Comparison of ENCODE assay signal across 14 mouse cellular contexts in the genomic region with DNA sequence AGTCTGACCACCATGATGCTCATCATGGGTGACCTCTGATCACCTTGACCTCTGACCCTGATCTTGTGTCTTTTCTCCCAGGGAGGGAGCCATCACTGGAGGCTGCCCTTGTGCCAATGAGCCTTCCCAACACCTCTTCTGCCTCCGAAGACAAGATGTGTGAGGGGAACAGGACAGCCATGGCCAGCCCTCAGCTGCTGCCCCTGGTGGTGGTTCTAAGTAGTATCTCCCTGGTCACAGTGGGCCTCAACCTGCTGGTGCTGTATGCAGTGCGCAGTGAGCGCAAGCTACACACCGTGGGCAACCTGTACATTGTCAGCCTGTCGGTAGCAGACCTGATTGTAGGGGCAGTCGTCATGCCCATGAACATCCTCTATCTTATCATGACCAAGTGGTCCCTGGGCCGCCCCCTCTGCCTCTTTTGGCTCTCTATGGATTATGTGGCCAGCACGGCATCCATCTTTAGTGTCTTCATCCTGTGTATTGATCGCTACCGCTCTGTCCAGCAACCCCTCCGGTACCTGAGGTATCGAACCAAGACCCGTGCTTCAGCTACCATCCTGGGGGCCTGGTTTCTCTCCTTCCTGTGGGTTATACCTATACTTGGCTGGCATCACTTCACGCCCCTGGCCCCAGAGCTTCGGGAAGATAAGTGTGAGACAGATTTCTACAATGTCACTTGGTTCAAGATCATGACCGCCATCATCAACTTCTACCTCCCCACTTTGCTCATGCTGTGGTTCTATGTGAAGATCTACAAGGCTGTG.
DNase-seq lines count a peak whose midpoint lies in the region; ATAC-seq and TF ChIP-seq lines count a peak whose summit lies in the region.
"Had no signal": no experiment of that assay in that cellular context is flagged by ENCODE, and none has a peak within 500 bp of the region (broad histone marks: within the 10 kb centered on the region; RNA-seq: fewer than 3 reads in every experiment).

No protein-coding gene starts in this region.

- H3K36me3 ChIP-seq in hindbrain, postnatal 0 days (ENCODE audit: insufficient read depth, low read length), result no peaks in the 10 kb centered on the region
- no peaks in the 10 kb centered on the region for H3K36me3 ChIP-seq in hindbrain, embryonic 14.5 days (replicated peaks; ENCODE audit: control insufficient read depth, insufficient read depth)
- H3K36me3 ChIP-seq in liver, postnatal 0 days (replicated peaks; ENCODE audit: insufficient read depth, low read length), result no peaks in the 10 kb centered on the region
- H3K36me3 ChIP-seq in liver, embryonic 12.5 days, result no peaks in the 10 kb centered on the region
- H3K36me3 ChIP-seq in ES-Bruce4 (ENCODE audit: control insufficient read depth, insufficient read depth, low read length, poor library complexity, severe bottlenecking), result no peaks in the 10 kb centered on the region
- H3K36me3 ChIP-seq in neural tube, embryonic 15.5 days, result no peaks in the 10 kb centered on the region
- H3K36me3 ChIP-seq: liver, embryonic 13.5 days had no signal

- H3K9ac ChIP-seq in hindbrain, postnatal 0 days (replicated peaks; ENCODE audit: low read length), result no peak overlapping the region
- H3K9ac ChIP-seq in hindbrain, embryonic 14.5 days, result no peak overlapping the region
- H3K9ac ChIP-seq in liver, postnatal 0 days (replicated peaks), result no peak overlapping the region
- no peak overlapping the region for H3K9ac ChIP-seq in liver, embryonic 12.5 days
- no peak overlapping the region for H3K9ac ChIP-seq in ES-Bruce4 (ENCODE audit: low read depth, poor library complexity, severe bottlenecking)
- H3K9ac ChIP-seq in neural tube, embryonic 15.5 days (replicated peaks), result no peak overlapping the region
- H3K9ac ChIP-seq: liver, embryonic 13.5 days had no signal

- no peak for DNase-seq in hindbrain, postnatal 0 days (ENCODE audit: low spot score)
- no peak for DNase-seq in hindbrain, embryonic 14.5 days (ENCODE audit: low spot score)
- no peak for DNase-seq in liver, postnatal 0 days
- DNase-seq in urinary bladder, postnatal 25 days (ENCODE audit: low spot score), result no peak
- DNase-seq: cerebellum, adult 18-20 months; heart, postnatal 36 days; kidney, postnatal 36 days; liver, embryonic 13.5 days; right cerebral cortex, adult 18-20 months; thymus, adult 18-20 months had no signal

- no peak for TF ChIP-seq EP300 in liver, postnatal 0 days (IDR thresholded peaks at IDR 0.05; ENCODE audit: low read depth)
- no peak for TF ChIP-seq EP300 in ES-Bruce4 (IDR thresholded peaks at IDR 0.05; ENCODE audit: insufficient read depth, low read depth, low read length)

- no peak overlapping the region for H3K4me2 ChIP-seq in hindbrain, postnatal 0 days (ENCODE audit: low read depth, low read length)
- no peak overlapping the region for H3K4me2 ChIP-seq in hindbrain, embryonic 14.5 days (replicated peaks)
- H3K4me2 ChIP-seq in liver, postnatal 0 days (ENCODE audit: low read depth, low read length), result no peak overlapping the region
- no peak overlapping the region for H3K4me2 ChIP-seq in liver, embryonic 12.5 days
- H3K4me2 ChIP-seq in neural tube, embryonic 15.5 days, result no peak overlapping the region
- H3K4me2 ChIP-seq: liver, embryonic 13.5 days had no signal

- H3K27ac ChIP-seq in hindbrain, postnatal 0 days, result no peak overlapping the region
- H3K27ac ChIP-seq in hindbrain, embryonic 14.5 days, result no peak overlapping the region
- no peak overlapping the region for H3K27ac ChIP-seq in liver, postnatal 0 days (ENCODE audit: low read depth)
- H3K27ac ChIP-seq in liver, embryonic 12.5 days, result no peak overlapping the region
- no peak overlapping the region for H3K27ac ChIP-seq in ES-Bruce4 (ENCODE audit: insufficient read depth, low read length)
- H3K27ac ChIP-seq in bone marrow, adult 2 months (ENCODE audit: control insufficient read depth, insufficient read depth, low read depth, low read length, poor library complexity), result no peak overlapping the region
- H3K27ac ChIP-seq in neural tube, embryonic 15.5 days (replicated peaks), result no peak overlapping the region
- H3K27ac ChIP-seq: liver, embryonic 13.5 days had no signal

- no peaks in the 10 kb centered on the region for H3K9me3 ChIP-seq in hindbrain, postnatal 0 days (ENCODE audit: low read length)
- no peaks in the 10 kb centered on the region for H3K9me3 ChIP-seq in hindbrain, embryonic 14.5 days (ENCODE audit: control insufficient read depth, low read length)
- H3K9me3 ChIP-seq in liver, postnatal 0 days (ENCODE audit: low read length), result no peaks in the 10 kb centered on the region
- no peaks in the 10 kb centered on the region for H3K9me3 ChIP-seq in liver, embryonic 12.5 days (replicated peaks)
- no peaks in the 10 kb centered on the region for H3K9me3 ChIP-seq in ES-Bruce4 (replicated peaks; ENCODE audit: control insufficient read depth, insufficient read depth, low read length, poor library complexity, severe bottlenecking)
- no peaks in the 10 kb centered on the region for H3K9me3 ChIP-seq in neural tube, embryonic 15.5 days (replicated peaks)
- H3K9me3 ChIP-seq: liver, embryonic 13.5 days had no signal

- ATAC-seq in hindbrain, postnatal 0 days, result 0 out of 2 replicates have a peak, but pooled peaks have one; percentile 27
- no peak for ATAC-seq in hindbrain, embryonic 14.5 days (ENCODE audit: low FRiP score)
- ATAC-seq in liver, postnatal 0 days, result no peak
- ATAC-seq in liver, embryonic 12.5 days, result no peak
- no peak for ATAC-seq in neural tube, embryonic 15.5 days (ENCODE audit: low FRiP score)

- H3K4me3 ChIP-seq in hindbrain, postnatal 0 days (ENCODE audit: low read length), result no peak overlapping the region
- H3K4me3 ChIP-seq in hindbrain, embryonic 14.5 days (replicated peaks; ENCODE audit: low read length), result no peak overlapping the region
- no peak overlapping the region for H3K4me3 ChIP-seq in liver, postnatal 0 days (ENCODE audit: low read depth, low read length)
- no peak overlapping the region for H3K4me3 ChIP-seq in liver, embryonic 12.5 days
- no peak overlapping the region for H3K4me3 ChIP-seq in ES-Bruce4 (ENCODE audit: low read depth, low read length)
- H3K4me3 ChIP-seq in bone marrow, adult 2 months (replicated peaks; ENCODE audit: control insufficient read depth, low read depth, low read length), result no peak overlapping the region
- H3K4me3 ChIP-seq in neural tube, embryonic 15.5 days (replicated peaks), result no peak overlapping the region
- H3K4me3 ChIP-seq: liver, embryonic 13.5 days had no signal

- TF ChIP-seq CTCF in hindbrain, postnatal 0 days (IDR thresholded peaks at IDR 0.05; ENCODE audit: low read depth), result peak; percentile 60
- TF ChIP-seq CTCF in liver, postnatal 0 days (IDR thresholded peaks at IDR 0.05; ENCODE audit: low read depth), result peak; percentile 29
- peak; percentile 7 for TF ChIP-seq CTCF in ES-Bruce4 (IDR thresholded peaks at IDR 0.05; ENCODE audit: low read depth, low read length)
- 0 out of 2 replicates have a peak, but pooled peaks have one; percentile 8 for TF ChIP-seq CTCF in bone marrow, adult 2 months (IDR thresholded peaks at IDR 0.05; ENCODE audit: control insufficient read depth, insufficient read depth, low read length)

- no peak for TF ChIP-seq POLR2A in ES-Bruce4 (IDR thresholded peaks at IDR 0.05; ENCODE audit: insufficient read depth, low read length)
- TF ChIP-seq POLR2A in bone marrow, adult 2 months (IDR thresholded peaks at IDR 0.05; ENCODE audit: borderline replicate concordance, control insufficient read depth, low read depth, low read length), result no peak

- no peaks in the 10 kb centered on the region for H3K4me1 ChIP-seq in hindbrain, postnatal 0 days (ENCODE audit: insufficient read depth, low read length)
- H3K4me1 ChIP-seq in hindbrain, embryonic 14.5 days (replicated peaks; ENCODE audit: control insufficient read depth, insufficient read depth, low read length), result no peaks in the 10 kb centered on the region
- no peaks in the 10 kb centered on the region for H3K4me1 ChIP-seq in liver, postnatal 0 days (ENCODE audit: insufficient read depth)
- H3K4me1 ChIP-seq in liver, embryonic 12.5 days, result no peaks in the 10 kb centered on the region
- H3K4me1 ChIP-seq in ES-Bruce4 (ENCODE audit: control insufficient read depth, insufficient read depth, low read length), result no peaks in the 10 kb centered on the region
- no peaks in the 10 kb centered on the region for H3K4me1 ChIP-seq in bone marrow, adult 2 months (ENCODE audit: control insufficient read depth, insufficient read depth, low read length)
- peaks cover 3% of the 10 kb centered on the region; the same call in 1 of the 2 replicates for H3K4me1 ChIP-seq in neural tube, embryonic 15.5 days
- H3K4me1 ChIP-seq: liver, embryonic 13.5 days had no signal

- WGBS in hindbrain, postnatal 0 days, result 96% methylated on average over 16 of the region's 16 CpGs
- 96% methylated on average over 16 of the region's 16 CpGs for WGBS in hindbrain, embryonic 14.5 days
- WGBS in liver, postnatal 0 days (ENCODE audit: insufficient replicate concordance), result 81% methylated on average over 16 of the region's 16 CpGs
- WGBS in liver, embryonic 12.5 days (ENCODE audit: insufficient replicate concordance), result 73% methylated on average over 16 of the region's 16 CpGs
- WGBS in bone marrow, adult 2 months, result 87% methylated on average over 16 of the region's 16 CpGs
- 93% methylated on average over 16 of the region's 16 CpGs for WGBS in neural tube, embryonic 15.5 days

- no peaks in the 10 kb centered on the region for H3K27me3 ChIP-seq in hindbrain, postnatal 0 days (ENCODE audit: insufficient read depth, low read length)
- H3K27me3 ChIP-seq in hindbrain, embryonic 14.5 days (ENCODE audit: control insufficient read depth, insufficient read depth, low read length), result no peaks in the 10 kb centered on the region
- no peaks in the 10 kb centered on the region for H3K27me3 ChIP-seq in liver, postnatal 0 days (ENCODE audit: insufficient read depth, low read length)
- H3K27me3 ChIP-seq in liver, embryonic 12.5 days (replicated peaks), result no peaks in the 10 kb centered on the region
- H3K27me3 ChIP-seq in ES-Bruce4 (ENCODE audit: control insufficient read depth, insufficient read depth, low read length, poor library complexity, severe bottlenecking), result no peaks in the 10 kb centered on the region
- H3K27me3 ChIP-seq in neural tube, embryonic 15.5 days (replicated peaks), result no peaks in the 10 kb centered on the region
- H3K27me3 ChIP-seq: liver, embryonic 13.5 days had no signal

Comparison
In these comparisons a context has a peak if more than half of its experiments do, and no peak if none do; other contexts are left out.
1. CTCF ChIP-seq: peak in every context shown above with its lines; median percentile 60 in hindbrain, postnatal 0 days; 29 in liver, postnatal 0 days; 8 in bone marrow, adult 2 months; 7 in ES-Bruce4.